Mouse (Mus musculus): ENCODE data around the gene Tmem106c. TPM values are rescaled to one million over a fixed set of nuclear protein-coding genes. Genes with fewer than 3 reads are reported as not detected.

Tmem106c gene
- total RNA-seq, 4 experiments from 2014 or later, result 12.8 to 17.9 (median 14.9) TPM

- DNase-seq (ENCODE audit: low spot score), result no peak
These were observed 36.0 kb downstream of the Tmem106c start for GRCm38 (mm10) chr15:97999991-98000390.

DNA sequence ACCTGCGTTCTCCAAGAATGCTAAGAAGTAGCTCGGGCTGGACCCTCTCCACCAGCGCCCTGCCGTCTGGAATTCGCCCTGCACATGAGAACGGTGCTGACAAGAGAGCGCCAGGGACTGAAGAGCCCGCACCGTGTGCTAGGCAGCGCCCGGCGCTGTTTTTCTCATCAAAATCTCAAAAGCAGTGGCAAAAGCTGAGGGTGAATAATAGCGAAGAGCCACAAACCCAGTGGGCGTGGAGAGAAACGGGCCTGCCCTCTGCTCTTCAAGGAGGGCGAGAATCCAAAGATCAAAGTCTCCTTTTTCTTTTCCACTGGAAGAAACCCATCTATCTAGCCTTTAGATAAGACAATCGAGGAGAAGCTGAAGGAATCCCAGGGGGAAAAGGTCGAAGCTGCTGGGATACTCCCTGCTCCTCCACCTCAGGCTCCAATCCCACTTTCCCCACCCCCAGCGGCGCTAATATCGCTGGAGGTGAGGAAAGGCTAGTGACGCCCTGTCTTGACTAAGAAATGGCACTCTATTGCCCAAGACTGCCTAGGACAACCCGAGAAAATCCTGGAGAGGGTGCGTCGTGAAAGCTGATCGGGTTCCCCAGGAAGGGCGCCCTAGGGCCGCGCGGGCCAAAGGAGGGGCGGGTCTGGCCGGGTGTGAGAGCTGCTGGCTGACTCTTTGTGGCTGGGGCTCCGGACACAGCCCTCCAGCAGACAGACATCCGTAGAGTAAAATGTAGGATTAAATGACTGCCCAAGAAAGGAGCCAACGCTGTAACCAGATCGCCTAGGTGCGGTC lies 37.5 kb downstream of the Tmem106c start:
- DNase-seq (ENCODE audit: low spot score), result no peak

DNA sequence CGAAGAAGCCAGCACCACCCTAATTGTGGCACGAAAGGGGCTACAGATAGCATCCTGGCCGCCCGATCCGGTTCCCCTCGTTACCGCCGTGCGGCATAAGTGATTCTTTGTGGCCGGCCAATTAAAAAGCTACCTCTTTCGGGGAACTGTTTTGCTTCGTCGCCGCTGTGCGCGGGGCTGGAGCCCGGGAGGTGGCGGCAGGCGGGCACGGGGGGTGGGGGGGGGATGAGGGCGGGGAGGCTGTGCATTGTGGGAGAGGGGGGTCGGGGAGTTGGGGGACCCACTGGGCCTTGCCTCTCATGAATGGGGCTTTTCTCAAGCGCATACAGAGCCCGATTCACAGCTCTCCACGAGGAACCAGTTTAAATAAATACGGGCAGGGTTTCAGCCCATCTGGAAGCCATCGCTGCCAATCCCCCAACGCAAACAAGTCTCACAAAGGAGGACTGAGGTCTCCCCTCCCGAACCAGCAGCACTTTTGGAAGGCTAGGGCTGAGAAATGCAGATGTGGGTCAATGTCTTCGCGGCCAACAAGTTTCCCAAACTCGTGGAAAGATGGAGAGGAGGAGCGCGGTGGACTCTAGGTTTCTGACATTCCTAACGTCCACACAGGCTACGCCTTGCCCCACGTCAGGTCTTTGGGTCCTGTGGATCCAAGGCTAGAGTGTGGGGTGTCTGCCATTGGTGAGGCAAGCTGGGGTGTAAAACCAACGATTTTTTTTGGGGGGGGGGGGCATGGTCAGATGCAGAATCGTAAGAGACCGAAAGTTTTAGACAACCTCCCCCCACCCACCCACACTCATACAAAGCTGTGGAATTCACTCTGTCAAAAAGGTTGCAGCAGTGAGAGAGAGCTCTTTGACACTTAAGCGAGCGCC lies 38.4 kb downstream of the Tmem106c start:
- DNase-seq (ENCODE audit: low spot score), result no peak

- no peak for DNase-seq (ENCODE audit: low spot score)
These were observed 39.2 kb downstream of the Tmem106c start for GRCm38 (mm10) chr15:98002991-98003821.

GRCm38 (mm10) chr15:98003822-98004739 lies 40.1 kb downstream of the Tmem106c start, which contains the start of gene Col2a1:
Col2a1 (minus strand) TSS chr15:98004695.
- no peak for DNase-seq (ENCODE audit: low spot score)

GRCm38 (mm10) chr15:98004740-98005159 lies 40.8 kb downstream of the Tmem106c start:
- no peak for DNase-seq (ENCODE audit: low spot score)

- no peak for DNase-seq (ENCODE audit: low spot score)
These were observed 41.2 kb downstream of the Tmem106c start for GRCm38 (mm10) chr15:98005181-98005580.

DNA sequence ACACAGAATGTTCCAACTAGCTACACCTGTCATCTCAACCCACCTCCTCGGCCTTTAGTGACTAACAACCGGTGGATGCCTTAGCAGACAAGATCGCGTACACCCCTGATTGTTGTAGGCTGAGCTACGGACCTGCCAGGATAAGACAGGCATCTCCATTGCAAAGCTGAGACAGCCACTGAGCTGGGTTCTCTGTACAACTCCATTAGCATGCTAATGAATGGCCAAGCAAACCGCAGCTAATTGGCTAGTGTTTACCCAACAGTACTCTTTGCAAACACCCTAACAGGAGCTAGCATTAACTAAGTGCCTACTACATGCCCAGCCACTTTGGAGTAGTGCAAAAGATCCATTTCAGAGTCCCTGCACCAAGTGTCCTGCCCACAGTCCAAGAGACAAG lies 48.8 kb downstream of the Tmem106c start:
- DNase-seq (ENCODE audit: low spot score), result no peak

DNA sequence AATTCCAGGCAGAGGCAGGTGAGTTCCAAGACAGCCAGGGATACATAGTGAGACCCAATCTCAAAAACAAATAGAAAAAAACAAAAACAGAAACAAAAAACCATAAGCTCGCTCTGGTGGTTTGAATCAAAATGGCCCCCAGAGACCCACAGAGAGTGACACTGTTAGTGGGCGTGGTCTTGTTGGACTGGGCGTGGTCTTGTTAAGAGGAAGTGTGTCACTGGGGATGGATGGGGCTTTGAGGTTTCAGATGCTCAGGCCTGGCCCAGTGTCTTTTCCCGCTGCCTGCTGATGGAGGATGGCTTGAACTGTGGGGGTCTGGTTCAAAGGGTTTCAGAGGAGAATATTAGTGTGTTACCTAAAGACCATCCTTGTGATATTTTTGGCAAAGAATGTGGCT lies 53.9 kb downstream of the Tmem106c start:
- DNase-seq (ENCODE audit: low spot score), result no peak

DNA sequence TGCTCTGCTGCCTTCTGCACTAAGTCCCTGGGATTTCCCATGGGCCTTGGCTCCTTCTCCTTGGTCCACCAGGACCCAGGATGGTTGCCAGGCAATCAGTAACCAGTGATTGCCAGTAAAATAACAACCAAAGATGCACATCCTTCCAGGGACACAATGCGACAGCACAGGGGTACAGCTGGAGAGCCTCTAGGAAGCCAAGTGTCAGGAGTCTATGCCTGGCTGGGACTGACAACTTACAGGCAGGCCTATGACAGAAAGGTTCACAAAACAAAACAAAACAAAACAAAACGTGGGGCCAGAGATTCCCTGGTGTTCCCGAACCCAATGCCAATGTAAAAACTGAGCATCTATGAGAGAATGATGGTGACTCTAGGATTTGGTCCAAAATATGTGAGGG lies 55.0 kb downstream of the Tmem106c start:
- DNase-seq (ENCODE audit: low spot score), result no peak

Other genes starting within 250 kb of the Tmem106c start
- 1 to 10 TPM; 1.3 to 2.3 (median 1.7) TPM for gene Endou, start 232.9 kb upstream of the Tmem106c start, total RNA-seq (2022)
- gene Rapgef3, start 196.2 kb upstream of the Tmem106c start, total RNA-seq (2022), result 10 to 100 TPM; 20.5 to 27.4 (median 23.8) TPM
- gene Slc48a1, start 185.7 kb upstream of the Tmem106c start, total RNA-seq (2022), result 10 to 100 TPM; 63.6 to 76.6 (median 67.9) TPM
- gene Hdac7, start 119.7 kb upstream of the Tmem106c start, total RNA-seq (2022), result 10 to 100 TPM; 22.9 to 29.0 (median 26.5) TPM
- 1 to 10 TPM in 3 of 4 experiments, under 1 TPM in 1; 0.98 to 1.6 (median 1.4) TPM for gene Vdr, start 53.6 kb upstream of the Tmem106c start, total RNA-seq (2022)
- under 1 TPM in 2 of 4 experiments, not detected in 2; 0.06 to 0.19 TPM for gene Col2a1, start 40.5 kb downstream of the Tmem106c start, total RNA-seq (2022)
- 1,000 to 10,000 TPM in 1 of 4 experiments, 100 to 1,000 TPM in 3; 958 to 1,060 (median 998) TPM for gene Pfkm, start 128.4 kb downstream of the Tmem106c start, total RNA-seq (2022)
- 1 to 10 TPM; 8.4 to 9.5 (median 8.7) TPM for gene Senp1, start 129.5 kb downstream of the Tmem106c start, total RNA-seq (2022)
- gene Asb8, start 201.4 kb downstream of the Tmem106c start, total RNA-seq (2022), result 100 to 1,000 TPM; 116 to 127 (median 119) TPM
- gene Ccdc184, start 203.0 kb downstream of the Tmem106c start, total RNA-seq (2022), result under 1 TPM; 0.41 to 0.84 (median 0.66) TPM
- gene Olfr288, start 231.3 kb downstream of the Tmem106c start, total RNA-seq (2022), result not detected

All from heart, adult 8-10 months (tissue).